Mouse (Mus musculus) limb, embryonic 15.5 days (tissue): ENCODE measurements around the gene Pgbd5. TPM values are rescaled to one million over a fixed set of nuclear protein-coding genes. Genes with fewer than 3 reads are reported as not detected.

Experiments
- ATAC-seq: fragments of 200-750 bp; cut with Nextera tagmentation; 2 replicates; pipeline ENCODE4 v1.8.0; 2017; ENCODE audit warnings: low read depth, moderate TSS enrichment; ENCODE audit not compliant: insufficient number of reproducible peaks, low FRiP score, low TSS enrichment
- H3K27ac ChIP-seq: fragments of 300-500 bp; sonication (generic); 2 replicates; pipeline ENCODE4 v1.5.1; 2015; ENCODE audit warnings: moderate library complexity, mild to moderate bottlenecking, inconsistent platforms
- H3K27me3 ChIP-seq: fragments of 300-500 bp; sonication (generic); 2 replicates; pipeline ENCODE4 v1.6.1; 2015; ENCODE audit warnings: inconsistent platforms
- H3K36me3 ChIP-seq: fragments of 300-500 bp; sonication (generic); 2 replicates; pipeline ENCODE4 v1.6.1; 2015; ENCODE audit warnings: inconsistent platforms
- H3K4me1 ChIP-seq: fragments of 300-500 bp; sonication (generic); 2 replicates; pipeline ENCODE4 v1.6.1; 2015; ENCODE audit warnings: inconsistent platforms
- H3K4me2 ChIP-seq: fragments of 300-500 bp; sonication (generic); 2 replicates; pipeline ENCODE4 v1.6.1; 2015; ENCODE audit warnings: mild to moderate bottlenecking, inconsistent platforms
- H3K4me3 ChIP-seq: fragments of 300-500 bp; sonication (generic); 2 replicates; pipeline ENCODE4 v1.5.1; 2015; ENCODE audit warnings: mild to moderate bottlenecking, inconsistent platforms
- H3K9ac ChIP-seq: fragments of 300-500 bp; sonication (generic); 2 replicates; pipeline ENCODE4 v1.6.1; 2015; ENCODE audit warnings: inconsistent platforms
- H3K9me3 ChIP-seq: fragments of 300-500 bp; sonication (generic); 2 replicates; pipeline ENCODE4 v1.6.1; 2016; ENCODE audit warnings: inconsistent platforms
- WGBS: fragments of 180-500 bp; shearing (Covaris S2); methylation state at CpG from one replicate; pipeline ENCODE4 v1.1.7; 2015; 5-methylcytosine and 5-hydroxymethylcytosine counted together
- polyA plus RNA-seq: library from polyadenylated mRNA; unstranded; fragments of >200 nt; fragmentation: Nextera tagmentation; extraction: Ambion mirVana; gene quantifications from 2 replicates; pipeline ENCODE4 v1.2.1, GENCODE M21; 2015

Gene Pgbd5
- polyA plus RNA-seq, 1 experiment from 2014 or later = 2.3 TPM

GRCm38 (mm10) chr8:124331094-124331493, 108.4 kb downstream of the Pgbd5 start:
- no peak overlapping the region for H3K4me2 ChIP-seq
- H3K4me3 ChIP-seq = no peak overlapping the region
- WGBS = 81% methylated on average over 3 of the region's 3 CpGs
- H3K4me1 ChIP-seq = no peaks in the 10 kb centered on the region
- H3K27me3 ChIP-seq = no peaks in the 10 kb centered on the region
- no peaks in the 10 kb centered on the region for H3K9me3 ChIP-seq
- H3K27ac ChIP-seq = no peak overlapping the region
- no peak overlapping the region for H3K9ac ChIP-seq
- peaks cover 87% of the 10 kb centered on the region for H3K36me3 ChIP-seq
- no peak for ATAC-seq

GRCm38 (mm10) chr8:124330433-124330832, 109.0 kb downstream of the Pgbd5 start:
- Histone ChIP-seq H3K9ac (no peak overlapping the region), H3K4me2 (no peak overlapping the region), H3K4me3 (no peak overlapping the region), H3K9me3 (no peaks in the 10 kb centered on the region), H3K27me3 (no peaks in the 10 kb centered on the region), H3K36me3 (peaks cover 87% of the 10 kb centered on the region), H3K4me1 (no peaks in the 10 kb centered on the region), H3K27ac (no peak overlapping the region)
- 81% methylated on average over 2 of the region's 3 CpGs for WGBS
- no peak for ATAC-seq

- Histone ChIP-seq H3K9ac (no peak overlapping the region), H3K27me3 (no peaks in the 10 kb centered on the region), H3K36me3 (peaks cover 86% of the 10 kb centered on the region), H3K4me1 (no peaks in the 10 kb centered on the region), H3K27ac (no peak overlapping the region), H3K9me3 (no peaks in the 10 kb centered on the region), H3K4me3 (no peak overlapping the region), H3K4me2 (no peak overlapping the region)
- 80% methylated on average over 10 of the region's 10 CpGs for WGBS
- no peak for ATAC-seq
These were observed 109.8 kb downstream of the Pgbd5 start for GRCm38 (mm10) chr8:124329690-124330089.

- Histone ChIP-seq H3K9me3 (no peaks in the 10 kb centered on the region), H3K36me3 (peaks cover 87% of the 10 kb centered on the region), H3K4me1 (no peaks in the 10 kb centered on the region), H3K27ac (no peak overlapping the region), H3K27me3 (no peaks in the 10 kb centered on the region), H3K9ac (no peak overlapping the region), H3K4me2 (no peak overlapping the region), H3K4me3 (no peak overlapping the region)
- no peak for ATAC-seq
- WGBS = 86% methylated on average over 7 of the region's 7 CpGs
These were observed 111.2 kb downstream of the Pgbd5 start for GRCm38 (mm10) chr8:124328259-124328658.

- Histone ChIP-seq H3K4me3 (no peak overlapping the region), H3K4me2 (no peak overlapping the region), H3K9me3 (no peaks in the 10 kb centered on the region), H3K36me3 (peaks cover 64% of the 10 kb centered on the region), H3K27ac (no peak overlapping the region), H3K27me3 (no peaks in the 10 kb centered on the region), H3K9ac (no peak overlapping the region), H3K4me1 (peaks cover 10% of the 10 kb centered on the region)
- WGBS = 83% methylated on average over 14 of the region's 14 CpGs
- ATAC-seq = no peak
These were observed 116.1 kb downstream of the Pgbd5 start for GRCm38 (mm10) chr8:124323356-124323755.

GRCm38 (mm10) chr8:124321227-124321840, 118.1 kb downstream of the Pgbd5 start:
- H3K4me3 ChIP-seq = no peak overlapping the region
- WGBS = 57% methylated on average over 12 of the region's 12 CpGs
- ATAC-seq = no peak
- no peaks in the 10 kb centered on the region for H3K9me3 ChIP-seq
- H3K27ac ChIP-seq = no peak overlapping the region
- H3K9ac ChIP-seq = no peak overlapping the region
- H3K27me3 ChIP-seq = no peaks in the 10 kb centered on the region
- H3K4me1 ChIP-seq = peaks cover 24% of the 10 kb centered on the region
- peaks cover 44% of the 10 kb centered on the region for H3K36me3 ChIP-seq
- H3K4me2 ChIP-seq = no peak overlapping the region

GRCm38 (mm10) chr8:124319316-124319652, 120.2 kb downstream of the Pgbd5 start:
- Histone ChIP-seq H3K36me3 (peaks cover 25% of the 10 kb centered on the region), H3K9me3 (no peaks in the 10 kb centered on the region), H3K27ac (no peak overlapping the region), H3K27me3 (no peaks in the 10 kb centered on the region), H3K9ac (no peak overlapping the region), H3K4me2 (no peak overlapping the region), H3K4me3 (no peak overlapping the region), H3K4me1 (peaks cover 39% of the 10 kb centered on the region)
- no peak for ATAC-seq
- WGBS = 85% methylated on average over 4 of the region's 4 CpGs

Other genes starting within 250 kb of the Pgbd5 start
- gene Galnt2, start 208.3 kb downstream of the Pgbd5 start, polyA plus RNA-seq = 50.2 and 53.1 TPM in 2 replicates
- gene Cog2, start 81.1 kb upstream of the Pgbd5 start, polyA plus RNA-seq = 38.8 and 41.0 TPM in 2 replicates
- 1.7 and 2.8 TPM in 2 replicates for gene Agt, start 130.0 kb upstream of the Pgbd5 start, polyA plus RNA-seq
- 0.06 and 0.12 TPM in 2 replicates for gene Capn9, start 136.5 kb upstream of the Pgbd5 start, polyA plus RNA-seq
- gene 2310022B05Rik, start 223.7 kb upstream of the Pgbd5 start, polyA plus RNA-seq = 34.2 and 36.6 TPM in 2 replicates